Mouse (Mus musculus): Measurements from ENCODE around the gene Fam189a2. TPM values are rescaled to one million over a fixed set of nuclear protein-coding genes. Genes with fewer than 3 reads are reported as not detected.

The Fam189a2 gene
- polyA plus RNA-seq, 1 experiment from 2014 or later: 0.27 TPM

DNA sequence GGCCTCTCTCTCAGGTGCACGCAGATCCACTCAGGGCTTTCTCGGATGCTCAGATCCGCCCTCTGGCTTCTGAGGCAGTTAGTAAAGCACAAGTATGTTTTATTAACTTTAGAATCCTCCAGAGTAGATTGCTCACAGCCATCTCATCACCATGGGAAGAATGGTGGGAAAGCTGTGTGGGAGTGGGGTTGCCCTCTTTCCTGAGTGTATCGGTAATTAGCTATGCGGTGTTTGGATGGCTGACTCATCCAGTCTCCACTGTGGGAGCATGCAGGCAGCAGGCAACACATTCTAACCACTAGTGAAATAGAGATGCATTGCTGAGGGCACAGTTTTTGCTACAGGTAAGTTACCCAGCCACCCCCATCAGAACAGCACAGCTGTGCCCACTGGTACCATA, 100.0 kb downstream of the Fam189a2 start:
- Histone ChIP-seq H3K27me3 (ENCODE audit: control insufficient read depth, insufficient read depth, low read length) (no peaks in the 10 kb centered on the region), H3K4me1 (ENCODE audit: control insufficient read depth, insufficient read depth, low read length) (no peaks in the 10 kb centered on the region), H3K4me2 (ENCODE audit: low read depth, severe bottlenecking) (no peak overlapping the region), H3K36me3 (ENCODE audit: control insufficient read depth, insufficient read depth, low read length) (no peaks in the 10 kb centered on the region), H3K27ac (replicated peaks; ENCODE audit: low read depth, low read length) (no peak overlapping the region), H3K9me3 (ENCODE audit: control insufficient read depth, low read length) (no peaks in the 10 kb centered on the region), H3K4me3 (ENCODE audit: low read depth, low read length) (no peak overlapping the region), H3K9ac (ENCODE audit: low read length) (no peak overlapping the region)
- ATAC-seq (ENCODE audit: insufficient number of reproducible peaks, low FRiP score, low TSS enrichment, low read depth) (no peak), DNase-seq (ENCODE audit: low spot score) (no peak)
- WGBS: 98% methylated on average over 5 of the region's 5 CpGs

DNA sequence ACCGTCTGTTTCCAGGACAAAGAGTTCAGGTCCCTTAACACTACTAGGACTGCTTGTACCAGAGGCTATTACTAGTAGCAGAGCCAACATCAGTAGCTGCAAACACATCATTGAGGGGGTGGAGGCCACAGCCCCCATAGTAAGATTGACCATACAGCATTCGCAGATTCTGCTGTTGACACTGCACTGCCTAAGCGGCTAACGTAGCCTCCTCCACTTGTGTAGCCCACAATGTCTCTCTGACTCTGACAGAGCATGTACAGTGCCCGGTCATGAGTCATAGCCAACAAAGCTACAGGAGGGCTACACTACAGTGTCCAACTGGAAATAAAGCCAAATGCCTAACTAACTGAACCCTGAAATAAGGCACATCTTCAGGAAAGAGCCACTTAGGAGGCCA, 105.3 kb downstream of the Fam189a2 start:
- no peak for DNase-seq (ENCODE audit: low spot score)
- Histone ChIP-seq H3K4me1 (ENCODE audit: control insufficient read depth, insufficient read depth, low read length) (no peaks in the 10 kb centered on the region), H3K9me3 (ENCODE audit: control insufficient read depth, low read length) (no peaks in the 10 kb centered on the region), H3K9ac (ENCODE audit: low read length) (no peak overlapping the region), H3K27ac (replicated peaks; ENCODE audit: low read depth, low read length) (no peak overlapping the region), H3K4me2 (ENCODE audit: low read depth, severe bottlenecking) (no peak overlapping the region), H3K27me3 (ENCODE audit: control insufficient read depth, insufficient read depth, low read length) (no peaks in the 10 kb centered on the region), H3K4me3 (ENCODE audit: low read depth, low read length) (no peak overlapping the region), H3K36me3 (ENCODE audit: control insufficient read depth, insufficient read depth, low read length) (no peaks in the 10 kb centered on the region)
- WGBS: 95% methylated on average over 5 of the region's 5 CpGs
- ATAC-seq (ENCODE audit: insufficient number of reproducible peaks, low FRiP score, low TSS enrichment, low read depth): no peak

DNA sequence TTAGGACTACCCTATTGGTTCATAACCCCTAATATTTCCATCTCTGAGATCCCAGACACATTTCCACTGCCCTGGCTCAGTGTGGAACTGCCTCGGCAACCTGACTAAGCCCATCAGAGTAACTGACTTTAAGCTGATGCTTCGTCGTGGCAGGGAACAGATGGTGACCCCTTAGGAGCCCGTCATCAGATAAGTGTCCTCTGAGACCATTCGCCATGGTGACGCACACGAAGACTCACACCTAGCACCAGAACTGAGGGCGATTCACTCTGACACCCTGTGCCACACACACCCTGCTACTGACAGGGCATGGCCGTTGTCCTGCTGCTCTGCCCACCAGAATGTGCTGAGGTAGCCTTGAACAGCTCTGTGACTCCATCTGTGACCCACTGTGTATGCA, 106.0 kb downstream of the Fam189a2 start:
- H3K4me2 ChIP-seq (ENCODE audit: low read depth, severe bottlenecking): no peak overlapping the region
- H3K9me3 ChIP-seq (ENCODE audit: control insufficient read depth, low read length): no peaks in the 10 kb centered on the region
- H3K36me3 ChIP-seq (ENCODE audit: control insufficient read depth, insufficient read depth, low read length): no peaks in the 10 kb centered on the region
- no peak overlapping the region for H3K27ac ChIP-seq (replicated peaks; ENCODE audit: low read depth, low read length)
- WGBS: 79% methylated on average over 9 of the region's 9 CpGs
- no peaks in the 10 kb centered on the region for H3K4me1 ChIP-seq (ENCODE audit: control insufficient read depth, insufficient read depth, low read length)
- DNase-seq (ENCODE audit: low spot score): no peak
- no peak overlapping the region for H3K9ac ChIP-seq (ENCODE audit: low read length)
- no peak for ATAC-seq (ENCODE audit: insufficient number of reproducible peaks, low FRiP score, low TSS enrichment, low read depth)
- H3K27me3 ChIP-seq (ENCODE audit: control insufficient read depth, insufficient read depth, low read length): no peaks in the 10 kb centered on the region
- no peak overlapping the region for H3K4me3 ChIP-seq (ENCODE audit: low read depth, low read length)

DNA sequence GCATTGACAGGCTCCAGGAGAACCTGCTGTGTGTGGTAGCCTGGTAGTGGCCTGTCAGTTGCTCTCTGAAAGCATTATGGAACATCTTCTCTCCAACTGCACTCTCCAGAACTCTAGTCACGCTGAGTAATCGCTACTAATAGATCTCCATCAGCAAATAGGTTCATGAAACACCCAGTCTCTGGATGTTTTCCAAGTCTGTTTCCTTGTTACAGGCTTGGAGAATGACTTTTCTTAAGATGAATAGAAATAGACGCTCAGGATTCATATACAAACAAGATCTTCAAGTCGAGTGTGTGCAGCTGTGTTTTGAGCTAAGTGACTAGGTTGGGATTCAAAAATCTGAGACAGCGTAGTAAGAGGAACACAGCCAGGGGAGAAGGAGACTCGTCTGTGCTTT, 106.8 kb downstream of the Fam189a2 start:
- no peaks in the 10 kb centered on the region for H3K9me3 ChIP-seq (ENCODE audit: control insufficient read depth, low read length)
- H3K36me3 ChIP-seq (ENCODE audit: control insufficient read depth, insufficient read depth, low read length): no peaks in the 10 kb centered on the region
- DNase-seq (ENCODE audit: low spot score): no peak
- H3K4me2 ChIP-seq (ENCODE audit: low read depth, severe bottlenecking): no peak overlapping the region
- H3K9ac ChIP-seq (ENCODE audit: low read length): no peak overlapping the region
- H3K27me3 ChIP-seq (ENCODE audit: control insufficient read depth, insufficient read depth, low read length): no peaks in the 10 kb centered on the region
- ATAC-seq (ENCODE audit: insufficient number of reproducible peaks, low FRiP score, low TSS enrichment, low read depth): no peak
- no peaks in the 10 kb centered on the region for H3K4me1 ChIP-seq (ENCODE audit: control insufficient read depth, insufficient read depth, low read length)
- H3K4me3 ChIP-seq (ENCODE audit: low read depth, low read length): no peak overlapping the region
- H3K27ac ChIP-seq (replicated peaks; ENCODE audit: low read depth, low read length): no peak overlapping the region
- WGBS: 85% methylated on average over 6 of the region's 6 CpGs

Other genes starting within 250 kb of the Fam189a2 start
- 26.9 and 30.2 TPM in 2 replicates for gene Tjp2, start 194.0 kb upstream of the Fam189a2 start, polyA plus RNA-seq (2014; fragmentation: Nextera tagmentation; extraction: Ambion mirVana)
- gene Fxn, start 249.6 kb upstream of the Fam189a2 start, polyA plus RNA-seq (2014; fragmentation: Nextera tagmentation; extraction: Ambion mirVana): 59.7 and 62.7 TPM in 2 replicates